Mouse (Mus musculus) T-helper 17 cell (primary cell): ENCODE measurements around the gene Gm6040.

Experiments
- in situ Hi-C, 2 experiments: fragments of 300-600 bp; cut with MboI, MseI; formaldehyde crosslinking; loops; 1 replicate in 1 of 2; 2 replicates in 1 of 2; pipeline ENCODE4 v1.15.1; 2025; ENCODE audit warnings: high pct_unique_total_duplicates in 2 of 2

Gene Gm6040

GRCm38 (mm10) chr8:20921971-20922370 is at the start of gene Gm6040:
Gm6040 (minus strand) TSS chr8:20922071.
- in situ Hi-C loops, result no loop called here

- in situ Hi-C loops, result no loop called here
These were observed 42.7 kb upstream of the Gm6040 start for GRCm38 (mm10) chr8:20964531-20964930.

GRCm38 (mm10) chr8:20944610-20945009 is 22.7 kb upstream of the Gm6040 start, which contains the start of gene AY761185:
AY761185 (minus strand) TSS chr8:20944710.
- in situ Hi-C loops, result loop anchor here in 1 of 2 experiments (25.0 kb wide), 1 partner anchor 1032 kb away; the partner anchor contains the start of gene Gm31371

DNA sequence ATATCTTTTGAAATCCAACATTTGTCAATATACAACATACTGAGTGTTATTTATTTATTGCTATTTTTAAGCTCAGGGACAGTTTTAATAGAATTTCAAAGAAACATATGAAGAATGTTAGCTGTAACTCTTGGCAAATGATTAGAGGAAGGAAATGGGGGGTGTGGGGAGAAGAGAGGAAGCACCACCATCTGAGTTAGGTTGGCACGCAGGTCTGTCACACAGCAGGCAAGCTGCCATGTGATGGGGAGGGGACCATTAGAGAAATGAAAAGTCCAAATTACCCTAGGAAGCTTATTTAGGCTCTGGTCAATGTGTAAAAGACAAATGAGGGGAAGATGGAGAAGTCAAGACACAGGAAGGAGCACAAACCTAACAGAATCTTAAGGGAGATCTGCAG is 9.6 kb downstream of the Gm6040 start:
- in situ Hi-C loops, result no loop called here

- in situ Hi-C loops, result no loop called here
These were observed 13.6 kb downstream of the Gm6040 start for GRCm38 (mm10) chr8:20908256-20908655.

- in situ Hi-C loops, result no loop called here
These were observed 14.8 kb downstream of the Gm6040 start for GRCm38 (mm10) chr8:20907119-20907518.

DNA sequence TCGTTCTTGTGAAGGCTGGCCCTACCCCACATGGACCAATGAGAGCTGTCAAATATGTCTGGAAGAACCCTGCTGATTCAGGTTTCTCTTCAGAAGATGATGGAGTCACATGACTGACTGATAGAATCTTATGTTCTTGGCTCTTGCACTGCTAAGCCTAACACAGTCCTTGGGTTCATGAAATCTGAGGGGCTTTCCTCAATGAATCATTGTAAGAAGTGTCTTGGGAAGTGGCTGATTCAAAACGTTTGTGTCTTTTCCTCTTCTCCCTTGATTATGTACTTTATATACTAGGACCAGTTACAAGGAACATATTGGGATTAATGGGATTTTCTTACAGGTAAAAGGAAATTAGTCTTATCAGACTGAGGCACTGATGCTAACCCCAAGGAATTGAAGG is 19.3 kb downstream of the Gm6040 start, which contains the start of gene Gm15056:
Gene Gm15056 (minus strand): TSS at position 101 of the 400 bp plus-strand sequence.
- in situ Hi-C loops, result no loop called here

GRCm38 (mm10) chr8:20892369-20892768 is 29.5 kb downstream of the Gm6040 start, which contains the start of gene Defb33:
Defb33 (plus strand) TSS chr8:20892669.
- in situ Hi-C loops, result loop anchor here in 1 of 2 experiments (25.0 kb wide), 2 partner anchors 205 to 380 kb away; no protein-coding TSS in a partner anchor

DNA sequence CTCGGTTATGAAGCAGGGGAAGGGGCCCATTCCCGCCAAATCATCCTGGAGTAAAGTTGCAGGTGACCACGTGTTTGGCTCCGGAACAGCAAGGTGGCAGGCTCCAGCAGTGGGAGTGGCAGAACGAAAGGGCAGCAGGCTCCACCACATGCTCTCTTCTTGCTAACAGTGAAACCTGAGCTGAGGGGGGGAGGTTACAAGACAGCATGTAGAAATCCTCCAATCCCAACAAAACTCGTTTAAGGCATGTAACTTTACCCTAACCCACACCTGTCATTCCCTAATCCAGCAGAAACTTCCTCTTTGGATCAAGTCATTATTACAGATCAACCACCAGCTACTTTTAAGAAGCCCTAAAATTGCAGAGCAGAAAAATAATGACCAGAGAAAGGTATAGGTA is 47.3 kb downstream of the Gm6040 start:
- in situ Hi-C loops, result loop anchor here (10.0 to 25.0 kb wide), 3 partner anchors 180 to 362 kb away; no protein-coding TSS in a partner anchor
